Mouse (Mus musculus) forelimb bud, embryonic 11.5 days (tissue): ENCODE measurements around the gene Moxd2.

Source experiments
- DNase-seq: peaks from one replicate; pipeline ENCODE4 v3.0.0-alpha.2; 2012; ENCODE audit warnings: low read depth, low spot score

The Moxd2 gene

GRCm38 (mm10) chr6:40887394-40887793 lies at the start of gene Moxd2:
Gene Moxd2 (minus strand): TSS chr6:40887494.
- DNase-seq, result no peak

DNA sequence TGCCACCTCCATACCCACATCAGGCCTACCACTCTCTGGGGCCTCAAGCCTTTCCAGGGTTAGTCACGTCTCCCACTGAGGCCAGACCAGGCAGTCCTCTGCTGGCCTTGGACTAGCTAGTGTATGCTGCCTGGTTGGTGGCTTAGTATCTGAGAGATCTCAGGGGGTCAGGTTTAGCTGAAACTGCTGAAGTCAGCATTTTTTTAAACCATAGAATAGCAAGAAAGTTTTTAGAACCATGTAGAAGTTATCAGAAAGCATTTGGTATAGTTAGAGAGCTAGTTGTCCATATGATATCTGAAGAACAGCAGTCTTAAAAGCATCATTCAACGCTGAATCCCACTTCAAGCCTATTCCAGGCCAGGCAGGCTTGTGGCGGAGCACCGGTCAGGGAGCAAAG lies 32.7 kb upstream of the Moxd2 start:
- no peak for DNase-seq

GRCm38 (mm10) chr6:40900287-40900686 lies 13.0 kb upstream of the Moxd2 start, which contains the start of gene Prss58:
Gene Prss58 (minus strand): TSS chr6:40900387.
- DNase-seq, result no peak

DNA sequence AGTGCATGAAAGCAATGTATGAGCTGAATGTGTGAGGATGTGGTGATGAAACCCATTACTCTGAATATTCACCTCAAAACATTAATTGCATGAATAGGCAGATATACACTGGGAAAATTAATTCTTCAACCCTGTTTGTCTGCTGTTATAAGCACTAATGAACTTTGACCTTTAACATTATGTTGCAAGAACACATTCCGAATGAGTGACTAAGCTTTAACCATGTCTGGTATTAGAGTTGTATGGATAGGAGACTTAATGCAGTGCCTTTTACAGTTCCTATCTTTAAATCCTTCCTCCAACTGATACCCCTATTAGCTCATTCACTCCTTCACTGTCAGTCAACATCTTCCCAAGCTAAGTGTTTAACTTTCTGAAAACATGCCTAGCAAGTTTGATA lies 7.4 kb upstream of the Moxd2 start:
- no peak for DNase-seq

- DNase-seq, result peak; percentile 11
These were observed 6.3 kb upstream of the Moxd2 start for GRCm38 (mm10) chr6:40893577-40893976.

- no peak for DNase-seq
These were observed 4.5 kb upstream of the Moxd2 start for GRCm38 (mm10) chr6:40891754-40892153.

GRCm38 (mm10) chr6:40890973-40891372 lies 3.7 kb upstream of the Moxd2 start:
- DNase-seq, result no peak

GRCm38 (mm10) chr6:40845283-40845682 lies 42.0 kb downstream of the Moxd2 start:
- DNase-seq, result no peak
